Mouse (Mus musculus) erythroblast, adult 5-6 weeks (primary cell): ENCODE measurements around the gene Olfr353. TPM values are rescaled to one million over a fixed set of nuclear protein-coding genes. Genes with fewer than 3 reads are reported as not detected.

Experiments
- ATAC-seq: replicated peaks from 2 replicates; pipeline ENCODE4 v1.8.0; 2016; ENCODE audit warnings: moderate number of reproducible peaks, mild to moderate bottlenecking, moderate TSS enrichment, inconsistent platforms; ENCODE audit not compliant: poor library complexity, low FRiP score, severe bottlenecking
- total RNA-seq, 2 experiments: library from RNA; stranded (forward) in 1 of 2; stranded (reverse) in 1 of 2; fragments of 150-400 nt in 1 of 2; fragments of 200-764, 138-1000 nt in 1 of 2; gene quantifications; 2 replicates each; pipeline versions ENCODE4 v1.2.3 to v1.2.4; 2015 to 2017; ENCODE audit warnings: low replicate concordance in 2 of 2

The Olfr353 gene
- total RNA-seq (2015; ENCODE audit: low replicate concordance) (not detected in 2 replicates), total RNA-seq (2017; ENCODE audit: low replicate concordance) (not detected in 2 replicates)

DNA sequence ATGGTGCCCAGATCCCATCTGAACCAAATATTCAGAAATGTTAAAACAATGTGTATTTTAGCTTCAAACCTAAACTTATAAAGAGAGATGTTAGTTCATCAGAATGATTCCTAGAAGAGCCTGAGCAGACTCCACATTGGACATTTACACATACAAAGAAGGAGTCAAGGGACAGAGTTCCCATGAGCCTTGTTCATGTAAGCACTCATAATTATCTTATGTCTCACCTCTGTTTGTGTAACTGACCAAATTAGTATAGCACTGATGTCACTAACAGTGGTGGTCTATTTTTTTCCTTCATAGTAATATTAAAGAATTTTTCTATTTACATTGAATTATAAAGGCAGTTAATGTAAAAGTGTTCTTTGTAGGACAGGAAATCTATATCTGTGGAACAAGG, at the start of gene Olfr353:
Olfr353 (minus strand) TSS at position 101 of the 400 bp plus-strand sequence.
- no peak for ATAC-seq

- no peak for ATAC-seq
Measured at GRCm38 (mm10) chr2:36936821-36937220, 44.1 kb upstream of the Olfr353 start, which contains the start of gene Olfr356. Gene Olfr356, plus strand, starts transcription at chr2:36937121.

DNA sequence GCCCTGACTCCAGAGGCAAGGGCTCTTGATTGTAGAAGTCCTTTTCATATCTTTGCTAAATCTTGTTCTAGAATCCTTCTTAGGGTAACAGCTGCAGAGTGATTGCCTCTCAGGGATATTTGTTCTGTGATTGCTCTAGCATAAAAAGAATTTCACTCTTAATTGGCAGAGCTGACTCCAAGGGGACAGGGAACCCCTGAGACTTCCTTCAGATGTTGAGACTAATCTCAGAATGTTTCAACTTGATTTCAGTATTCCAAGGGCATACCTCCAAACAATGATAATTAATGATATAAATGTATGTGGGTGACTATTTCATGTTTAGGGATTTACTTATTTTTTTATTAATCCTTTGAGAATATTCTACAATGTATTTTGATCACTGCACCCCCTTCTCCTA, 36.1 kb upstream of the Olfr353 start, which contains the start of gene Olfr355:
Olfr355 (minus strand) TSS at position 101 of the 400 bp plus-strand sequence.
- ATAC-seq = no peak

DNA sequence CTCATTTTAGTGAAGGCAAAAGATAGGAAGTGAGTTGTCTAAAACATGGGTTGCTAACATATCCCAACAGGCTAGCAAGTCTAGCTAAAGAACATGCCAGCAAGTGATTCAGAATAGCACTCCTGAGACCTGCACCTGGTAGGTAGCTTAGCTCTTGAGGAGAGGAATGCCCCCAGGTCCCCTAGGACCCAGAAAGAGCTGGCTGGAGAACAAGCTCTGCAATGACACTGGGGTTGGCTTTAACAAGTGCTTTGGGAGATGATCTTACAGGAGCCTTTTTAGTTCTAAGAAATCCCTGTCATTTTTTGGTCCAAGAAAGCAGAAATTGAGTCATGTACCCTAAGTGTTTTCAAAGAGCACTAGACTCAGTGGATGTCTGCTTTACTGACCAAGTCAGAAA, 12.6 kb upstream of the Olfr353 start, which contains the start of gene Olfr354:
Olfr354 (plus strand) TSS at position 301 of the 400 bp plus-strand sequence.
- ATAC-seq = no peak

DNA sequence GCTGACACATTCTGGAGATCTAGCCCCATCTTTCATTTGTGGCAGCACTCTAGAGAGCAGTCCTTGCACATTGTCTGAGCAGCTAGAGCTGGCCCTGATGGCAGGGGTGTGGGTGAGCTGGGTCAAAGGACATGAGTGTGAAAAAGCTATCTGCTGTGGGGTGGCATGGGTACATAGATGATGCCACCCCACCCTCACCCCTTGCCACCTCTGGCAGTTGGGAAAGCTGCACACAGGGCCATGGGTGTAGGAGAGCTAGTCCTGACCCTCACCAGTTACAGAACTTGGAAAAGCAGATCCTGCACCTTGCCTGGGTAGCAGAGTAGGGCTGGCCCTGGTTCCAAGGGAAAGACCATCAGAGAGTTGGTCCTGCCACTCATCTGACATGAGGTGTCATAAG, 4.4 kb upstream of the Olfr353 start:
- no peak for ATAC-seq

DNA sequence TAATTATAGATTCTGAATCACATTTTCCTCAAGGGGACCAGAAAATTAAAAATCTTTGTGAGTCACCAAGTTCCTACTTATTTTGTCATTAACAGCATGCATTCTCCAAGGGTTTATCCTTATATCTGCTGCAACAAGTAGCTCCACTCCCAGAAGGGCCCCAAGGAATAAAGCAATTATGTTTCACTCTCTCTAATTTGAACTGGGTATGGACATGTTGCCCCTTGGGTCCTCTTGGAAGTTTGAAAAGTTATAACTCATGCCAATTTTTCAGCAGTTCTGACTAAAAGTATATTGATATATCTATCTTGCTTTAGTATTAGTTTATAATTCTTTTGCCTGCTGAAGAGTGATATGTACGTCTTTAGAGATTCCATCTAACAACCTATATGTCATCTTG, 24.6 kb downstream of the Olfr353 start, which contains the start of gene Olfr352:
Olfr352 (plus strand) TSS at position 301 of the 400 bp plus-strand sequence.
- ATAC-seq = no peak

DNA sequence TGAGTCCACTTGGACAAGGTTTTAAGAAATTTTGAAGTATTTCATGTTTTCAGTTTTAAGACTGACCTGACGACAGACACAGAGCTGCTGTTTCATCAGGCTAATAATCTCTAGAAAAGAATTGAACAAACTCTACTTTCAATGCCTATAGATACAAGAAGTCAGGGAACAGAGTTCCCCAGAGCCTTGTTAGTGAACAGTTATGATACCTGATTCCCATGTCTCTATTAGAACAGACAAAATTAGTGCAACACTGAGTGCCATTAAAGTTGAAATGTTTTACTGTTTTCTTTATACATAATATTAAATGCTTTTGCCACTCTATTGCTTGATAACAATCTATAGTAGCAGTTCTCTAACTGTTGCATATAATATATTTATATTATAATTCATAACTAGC, 30.2 kb downstream of the Olfr353 start, which contains the start of gene Olfr351:
Olfr351 (minus strand) TSS at position 101 of the 400 bp plus-strand sequence.
- no peak for ATAC-seq

DNA sequence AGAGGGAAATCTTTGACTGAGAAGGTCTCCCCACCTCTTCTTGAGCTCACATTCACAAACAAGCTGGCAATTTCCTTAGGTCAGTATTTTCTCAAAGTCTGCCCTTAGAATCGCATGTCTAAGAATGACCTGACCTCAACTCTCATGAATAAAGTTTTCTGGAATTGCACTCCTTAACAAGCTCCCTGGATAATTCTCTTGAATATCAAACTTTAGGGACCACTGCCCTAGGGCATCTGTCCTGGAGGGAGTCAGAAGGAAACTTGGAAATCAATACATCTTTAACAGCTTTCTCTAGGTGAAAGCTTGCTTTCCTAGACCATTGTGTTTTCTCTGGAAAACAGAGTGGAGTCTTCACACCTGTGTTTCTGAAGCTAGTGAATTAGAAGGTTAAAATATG, 46.7 kb downstream of the Olfr353 start, which contains the start of gene Olfr350:
Olfr350 (plus strand) TSS at position 301 of the 400 bp plus-strand sequence.
- no peak for ATAC-seq

Other genes with a start within 250 kb of the Olfr353 start
- not detected in 2 replicates for gene Olfr346, start 207.1 kb downstream of the Olfr353 start, total RNA-seq (2015; ENCODE audit: low replicate concordance)
- gene Olfr346, start 207.1 kb downstream of the Olfr353 start, total RNA-seq (2017; ENCODE audit: low replicate concordance) = not detected in 2 replicates
- gene Olfr347, start 161.0 kb downstream of the Olfr353 start, total RNA-seq (2015; ENCODE audit: low replicate concordance) = not detected in 2 replicates
- gene Olfr347, start 161.0 kb downstream of the Olfr353 start, total RNA-seq (2017; ENCODE audit: low replicate concordance) = not detected in 2 replicates
- not detected in 2 replicates for gene Olfr348, start 108.7 kb downstream of the Olfr353 start, total RNA-seq (2015; ENCODE audit: low replicate concordance)
- gene Olfr348, start 108.7 kb downstream of the Olfr353 start, total RNA-seq (2017; ENCODE audit: low replicate concordance) = not detected in 2 replicates
- gene Olfr50, start 102.4 kb downstream of the Olfr353 start, total RNA-seq (2015; ENCODE audit: low replicate concordance) = not detected in 2 replicates
- gene Olfr50, start 102.4 kb downstream of the Olfr353 start, total RNA-seq (2017; ENCODE audit: low replicate concordance) = not detected in 2 replicates
- not detected in 2 replicates for gene Olfr3, start 75.9 kb downstream of the Olfr353 start, total RNA-seq (2015; ENCODE audit: low replicate concordance)
- gene Olfr3, start 75.9 kb downstream of the Olfr353 start, total RNA-seq (2017; ENCODE audit: low replicate concordance) = not detected in 2 replicates
- not detected in 2 replicates for gene Olfr350, start 46.6 kb downstream of the Olfr353 start, total RNA-seq (2015; ENCODE audit: low replicate concordance)
- not detected in 2 replicates for gene Olfr350, start 46.6 kb downstream of the Olfr353 start, total RNA-seq (2017; ENCODE audit: low replicate concordance)
- not detected in 2 replicates for gene Olfr351, start 30.3 kb downstream of the Olfr353 start, total RNA-seq (2015; ENCODE audit: low replicate concordance)
- not detected in 2 replicates for gene Olfr351, start 30.3 kb downstream of the Olfr353 start, total RNA-seq (2017; ENCODE audit: low replicate concordance)
- not detected in 2 replicates for gene Olfr352, start 24.5 kb downstream of the Olfr353 start, total RNA-seq (2015; ENCODE audit: low replicate concordance)
- not detected in 2 replicates for gene Olfr352, start 24.5 kb downstream of the Olfr353 start, total RNA-seq (2017; ENCODE audit: low replicate concordance)
- not detected in 2 replicates for gene Olfr354, start 12.7 kb upstream of the Olfr353 start, total RNA-seq (2015; ENCODE audit: low replicate concordance)
- under 0.01 and 0.26 TPM in 2 replicates for gene Olfr354, start 12.7 kb upstream of the Olfr353 start, total RNA-seq (2017; ENCODE audit: low replicate concordance)
- gene Olfr355, start 36.0 kb upstream of the Olfr353 start, total RNA-seq (2015; ENCODE audit: low replicate concordance) = not detected in 2 replicates
- not detected in 2 replicates for gene Olfr355, start 36.0 kb upstream of the Olfr353 start, total RNA-seq (2017; ENCODE audit: low replicate concordance)
- gene Olfr356, start 44.2 kb upstream of the Olfr353 start, total RNA-seq (2015; ENCODE audit: low replicate concordance) = not detected in 2 replicates
- gene Olfr356, start 44.2 kb upstream of the Olfr353 start, total RNA-seq (2017; ENCODE audit: low replicate concordance) = not detected in 2 replicates
- gene Olfr357, start 100.9 kb upstream of the Olfr353 start, total RNA-seq (2015; ENCODE audit: low replicate concordance) = not detected in 2 replicates
- not detected in 2 replicates for gene Olfr357, start 100.9 kb upstream of the Olfr353 start, total RNA-seq (2017; ENCODE audit: low replicate concordance)
- gene Olfr358, start 116.4 kb upstream of the Olfr353 start, total RNA-seq (2015; ENCODE audit: low replicate concordance) = not detected in 2 replicates
- not detected in 2 replicates for gene Olfr358, start 116.4 kb upstream of the Olfr353 start, total RNA-seq (2017; ENCODE audit: low replicate concordance)
- gene Olfr360, start 172.8 kb upstream of the Olfr353 start, total RNA-seq (2015; ENCODE audit: low replicate concordance) = not detected in 2 replicates
- not detected in 2 replicates for gene Olfr360, start 172.8 kb upstream of the Olfr353 start, total RNA-seq (2017; ENCODE audit: low replicate concordance)
- not detected in 2 replicates for gene Olfr361, start 196.4 kb upstream of the Olfr353 start, total RNA-seq (2015; ENCODE audit: low replicate concordance)
- not detected in 2 replicates for gene Olfr361, start 196.4 kb upstream of the Olfr353 start, total RNA-seq (2017; ENCODE audit: low replicate concordance)
- gene Olfr362, start 225.0 kb upstream of the Olfr353 start, total RNA-seq (2015; ENCODE audit: low replicate concordance) = not detected in 2 replicates
- gene Olfr362, start 225.0 kb upstream of the Olfr353 start, total RNA-seq (2017; ENCODE audit: low replicate concordance) = not detected in 2 replicates
- gene Olfr364-ps1, start 246.4 kb upstream of the Olfr353 start, total RNA-seq (2015; ENCODE audit: low replicate concordance) = not detected in 2 replicates
- not detected in 2 replicates for gene Olfr364-ps1, start 246.4 kb upstream of the Olfr353 start, total RNA-seq (2017; ENCODE audit: low replicate concordance)